Mouse (Mus musculus): ENCODE data around the gene Hpf1.

The Hpf1 gene

GRCm38 (mm10) chr8:60889843-60890519 lies at the start of gene Hpf1:
Gene Hpf1 (plus strand): TSS chr8:60890418.
- DNase-seq (ENCODE audit: low spot score): peak; percentile 92

GRCm38 (mm10) chr8:60842388-60842787 lies 47.8 kb upstream of the Hpf1 start:
- DNase-seq (ENCODE audit: low spot score): no peak

GRCm38 (mm10) chr8:60857559-60857958 lies 32.7 kb upstream of the Hpf1 start:
- no peak for DNase-seq (ENCODE audit: low spot score)

- no peak for DNase-seq (ENCODE audit: low spot score)
These were observed 32.1 kb upstream of the Hpf1 start for GRCm38 (mm10) chr8:60858091-60858490.

- DNase-seq (ENCODE audit: low spot score): no peak
These were observed 31.2 kb upstream of the Hpf1 start for GRCm38 (mm10) chr8:60858911-60859476.

- DNase-seq (ENCODE audit: low spot score): no peak
These were observed 30.6 kb upstream of the Hpf1 start for GRCm38 (mm10) chr8:60859605-60860004.

GRCm38 (mm10) chr8:60860749-60861148 lies 29.5 kb upstream of the Hpf1 start:
- DNase-seq (ENCODE audit: low spot score): no peak

- no peak for DNase-seq (ENCODE audit: low spot score)
These were observed 28.4 kb upstream of the Hpf1 start for GRCm38 (mm10) chr8:60861783-60862182.

- DNase-seq (ENCODE audit: low spot score): no peak
These were observed 25.3 kb upstream of the Hpf1 start for GRCm38 (mm10) chr8:60864875-60865274.

- DNase-seq (ENCODE audit: low spot score): peak; percentile 34
These were observed 24.6 kb upstream of the Hpf1 start for GRCm38 (mm10) chr8:60865504-60866114.

GRCm38 (mm10) chr8:60867468-60868115 lies 22.6 kb upstream of the Hpf1 start:
- no peak for DNase-seq (ENCODE audit: low spot score)

GRCm38 (mm10) chr8:60868236-60868965 lies 21.8 kb upstream of the Hpf1 start:
- no peak for DNase-seq (ENCODE audit: low spot score)

- no peak for DNase-seq (ENCODE audit: low spot score)
These were observed 20.5 kb upstream of the Hpf1 start for GRCm38 (mm10) chr8:60869761-60870160.

GRCm38 (mm10) chr8:60870231-60871193 lies 19.7 kb upstream of the Hpf1 start:
- no peak for DNase-seq (ENCODE audit: low spot score)

GRCm38 (mm10) chr8:60878617-60879016 lies 11.6 kb upstream of the Hpf1 start:
- no peak for DNase-seq (ENCODE audit: low spot score)

- no peak for DNase-seq (ENCODE audit: low spot score)
These were observed 6.6 kb upstream of the Hpf1 start for GRCm38 (mm10) chr8:60883419-60884137.

- DNase-seq (ENCODE audit: low spot score): no peak
These were observed 3.5 kb upstream of the Hpf1 start for GRCm38 (mm10) chr8:60886736-60887135.

GRCm38 (mm10) chr8:60889131-60889842 lies 931 bp upstream of the Hpf1 start:
- no peak for DNase-seq (ENCODE audit: low spot score)

- DNase-seq (ENCODE audit: low spot score): no peak
These were observed 279 bp downstream of the Hpf1 start for GRCm38 (mm10) chr8:60890520-60890874.

- DNase-seq (ENCODE audit: low spot score): no peak
These were observed 1.5 kb downstream of the Hpf1 start for GRCm38 (mm10) chr8:60891757-60892156.

Data from ovary, postnatal 36 days (tissue).